Mouse (Mus musculus): ENCODE results near the gene Nubp1.

DNA sequence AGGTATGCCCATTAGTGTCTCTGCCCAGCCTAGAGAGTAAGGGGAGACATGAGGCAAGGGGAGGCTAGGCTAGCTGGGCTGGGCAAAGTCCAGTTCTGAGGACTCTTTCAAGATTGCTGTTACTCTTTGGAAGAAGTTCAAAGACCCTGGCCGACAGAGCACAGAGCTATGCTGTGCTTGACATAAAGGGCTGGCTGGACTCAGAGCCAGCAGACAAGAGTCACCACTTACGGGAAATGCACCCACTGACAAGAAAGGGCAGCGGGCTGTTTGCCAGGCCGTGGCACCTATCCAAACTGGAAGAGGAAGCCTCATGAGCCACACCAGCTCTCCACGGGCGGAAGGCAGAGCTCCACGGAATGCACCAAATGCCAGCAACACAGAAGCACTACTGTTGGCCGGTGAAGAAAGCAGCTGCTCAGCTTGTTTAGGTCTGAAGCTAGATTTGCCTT, 40.7 kb downstream of the Nubp1 start:
- TF ChIP-seq POLR2A (IDR thresholded peaks at IDR 0.05; ENCODE audit: insufficient read depth, low read depth, low read length) (no peak), CTCF (IDR thresholded peaks at IDR 0.05; ENCODE audit: insufficient read depth, low read depth, low read length) (no peak)
